In the genomic region with DNA sequence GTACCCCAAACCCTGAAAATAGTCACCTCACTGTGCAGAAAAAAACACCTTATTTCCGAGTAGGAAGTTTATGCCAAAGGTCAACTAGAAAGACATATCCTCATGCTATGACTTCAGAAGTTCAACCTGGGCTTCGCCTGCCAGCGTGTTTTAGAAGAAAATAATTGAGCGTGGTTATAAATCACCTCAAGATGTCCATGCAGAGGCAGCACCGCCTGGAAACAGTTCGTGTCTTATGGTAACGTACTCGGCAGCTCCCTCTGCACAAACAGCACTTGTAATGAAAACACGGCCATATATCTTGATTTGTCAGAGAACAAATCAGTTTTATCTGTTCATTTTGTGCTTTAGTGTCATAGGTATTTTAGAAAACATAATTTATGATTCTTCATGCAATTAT, we compare ENCODE assay signal across 17 mouse cellular contexts.
"Had no signal": no experiment of that assay in that cellular context is flagged by ENCODE, and none has a peak within 500 bp of the region (broad histone marks: within the 10 kb centered on the region; RNA-seq: fewer than 3 reads in every experiment).

No protein-coding gene starts in this region.

- H3K4me3 ChIP-seq: liver, embryonic 13.5 days; midbrain, embryonic 10.5 days; midbrain, embryonic 13.5 days; myocyte; neural tube, embryonic 13.5 days; stomach, embryonic 15.5 days had no signal

- H3K27me3 ChIP-seq: liver, embryonic 13.5 days; midbrain, embryonic 13.5 days; neural tube, embryonic 13.5 days; stomach, embryonic 15.5 days had no signal

- DNase-seq: kidney, adult 2 months; kidney, postnatal 25 days; layer of hippocampus, postnatal 36 days; liver, embryonic 13.5 days; lung, adult 2 months; retina, postnatal 1 day; right cerebral cortex, postnatal 25 days; spleen, adult 18-20 months; thymus, postnatal 25 days had no signal

- H3K4me1 ChIP-seq: liver, embryonic 13.5 days; midbrain, embryonic 13.5 days; neural tube, embryonic 13.5 days; stomach, embryonic 15.5 days had no signal

- H3K27ac ChIP-seq: kidney, postnatal 0 days; liver, embryonic 13.5 days; macrophage; midbrain, embryonic 10.5 days; midbrain, embryonic 13.5 days; neural tube, embryonic 13.5 days; stomach, embryonic 15.5 days had no signal

- ATAC-seq: midbrain, embryonic 13.5 days; midbrain, embryonic 16.5 days had no signal

- H3K36me3 ChIP-seq: liver, embryonic 13.5 days; midbrain, embryonic 10.5 days; midbrain, embryonic 13.5 days; neural tube, embryonic 13.5 days; stomach, embryonic 15.5 days had no signal

- H3K9me3 ChIP-seq: liver, embryonic 13.5 days; midbrain, embryonic 10.5 days; midbrain, embryonic 13.5 days; neural tube, embryonic 13.5 days; stomach, embryonic 15.5 days had no signal

- H3K4me2 ChIP-seq: liver, embryonic 13.5 days; midbrain, embryonic 13.5 days; neural tube, embryonic 13.5 days; stomach, embryonic 15.5 days had no signal

- H3K9ac ChIP-seq: liver, embryonic 13.5 days; midbrain, embryonic 13.5 days; neural tube, embryonic 13.5 days; stomach, embryonic 15.5 days had no signal
